Mouse (Mus musculus): Measurements from ENCODE around the gene Zfp110.
"Not testable (repeated sequence)": the region's sequence is repeated elsewhere in the genome, so short reads cannot be mapped to it uniquely, and the experiment has no call there.

Zfp110 gene

DNA sequence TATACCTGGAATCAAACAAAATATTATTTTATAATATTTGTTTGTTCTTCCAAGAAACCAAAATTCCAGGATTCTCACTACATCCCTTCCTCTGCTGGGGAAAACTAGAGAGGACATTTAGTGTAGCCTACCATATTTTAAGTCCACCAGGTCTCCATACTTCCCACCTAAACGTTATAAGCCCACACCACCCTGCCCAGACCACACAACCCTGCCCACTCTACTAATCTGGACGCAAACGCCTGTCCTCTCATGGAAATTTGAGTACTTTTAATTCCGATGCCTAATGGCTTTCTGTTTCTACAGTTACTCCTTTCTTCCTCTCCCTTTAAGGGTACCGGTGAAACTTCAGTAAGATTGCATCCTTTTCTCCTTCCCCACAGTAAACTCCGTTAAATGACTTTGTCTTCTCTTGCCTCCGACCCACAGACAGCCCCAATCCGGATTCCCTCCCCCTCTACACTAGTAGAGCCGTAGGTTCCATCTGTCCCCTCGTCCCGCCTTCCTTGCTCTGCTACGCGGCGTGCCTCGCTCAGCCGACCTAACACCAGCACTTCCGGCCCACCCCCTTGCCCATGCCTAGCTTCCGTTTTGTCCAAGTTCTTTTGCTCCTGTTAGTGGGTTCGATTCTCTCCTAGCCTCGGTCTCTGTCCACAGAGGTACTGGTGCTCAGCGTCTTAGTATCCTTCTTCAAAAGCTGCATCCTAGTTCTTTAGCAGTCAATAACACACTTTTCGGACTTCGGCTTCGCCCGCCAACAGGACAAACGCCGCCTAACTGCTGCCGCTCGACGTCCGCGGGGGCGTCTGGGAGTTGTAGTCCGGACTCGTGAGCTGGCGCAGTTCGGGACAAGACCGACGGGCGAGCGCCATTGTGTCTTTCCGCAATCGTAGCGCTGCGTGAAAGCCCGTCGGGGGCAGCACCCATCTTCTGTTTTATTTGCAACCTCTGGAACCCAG is at the start of gene Zfp110:
Gene Zfp110, plus strand, starts transcription at position 600 of the 959 bp plus-strand sequence.
- CTCF ChIA-PET: no interaction called here

DNA sequence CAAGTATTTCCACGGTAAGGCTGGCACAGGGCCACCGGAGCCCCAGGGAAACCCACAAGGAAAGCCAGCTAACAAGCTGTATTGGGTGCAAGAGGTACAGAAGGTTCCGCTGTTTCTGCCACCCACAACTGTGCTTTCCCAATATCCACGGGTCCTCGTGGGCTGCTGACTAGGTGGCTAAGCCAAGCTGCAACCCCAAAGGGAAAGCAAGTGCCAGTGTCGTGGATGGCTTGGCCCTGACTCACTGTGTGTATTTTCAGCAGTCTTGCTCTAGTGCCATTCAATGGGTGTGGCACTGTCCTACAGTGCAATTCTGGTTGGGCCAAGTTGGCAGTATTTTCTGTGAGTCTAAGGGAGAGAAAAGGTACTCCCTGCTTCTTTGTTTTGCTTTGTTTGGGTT is 47.2 kb upstream of the Zfp110 start:
- CTCF ChIA-PET: no interaction called here

DNA sequence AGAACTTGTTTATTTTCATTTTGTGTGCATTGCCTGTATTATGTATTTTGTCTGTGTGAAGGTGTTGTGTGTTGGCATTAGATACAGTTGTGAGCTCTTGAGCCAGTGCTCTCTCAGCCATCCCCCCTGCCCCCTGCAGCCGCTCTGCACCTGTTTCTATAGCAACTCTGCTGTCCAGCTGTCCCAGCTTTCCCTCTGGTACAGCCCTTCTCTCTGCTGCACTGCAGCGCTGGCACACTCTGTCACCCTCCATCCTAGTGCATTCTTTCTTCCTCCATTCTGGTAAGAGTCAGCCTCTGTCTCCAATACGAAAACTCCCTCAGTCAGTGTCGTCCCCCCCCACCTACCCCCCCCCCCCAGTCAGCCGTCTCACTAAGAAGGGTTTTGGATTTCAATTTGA is 46.5 kb upstream of the Zfp110 start:
- CTCF ChIA-PET: no interaction called here

DNA sequence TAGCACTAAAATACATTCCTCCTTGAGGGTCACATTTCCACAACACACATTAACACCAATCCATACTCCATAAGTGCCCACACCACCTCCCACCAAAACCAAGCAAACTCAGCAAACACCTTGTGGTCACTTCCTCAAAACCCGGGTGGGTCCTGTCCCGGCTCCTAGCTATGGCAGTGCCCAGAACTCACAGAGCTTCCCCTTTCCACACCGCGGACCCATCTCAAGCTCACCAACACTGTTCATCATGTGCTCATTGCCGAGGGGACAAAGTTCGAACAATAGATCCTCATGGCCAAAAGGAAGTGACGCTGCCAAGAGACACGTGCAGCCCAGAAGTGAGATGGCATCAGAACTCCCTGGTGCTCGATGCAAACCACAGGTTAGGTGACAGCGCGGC is 41.9 kb upstream of the Zfp110 start:
- CTCF ChIA-PET: not testable (repeated sequence)

DNA sequence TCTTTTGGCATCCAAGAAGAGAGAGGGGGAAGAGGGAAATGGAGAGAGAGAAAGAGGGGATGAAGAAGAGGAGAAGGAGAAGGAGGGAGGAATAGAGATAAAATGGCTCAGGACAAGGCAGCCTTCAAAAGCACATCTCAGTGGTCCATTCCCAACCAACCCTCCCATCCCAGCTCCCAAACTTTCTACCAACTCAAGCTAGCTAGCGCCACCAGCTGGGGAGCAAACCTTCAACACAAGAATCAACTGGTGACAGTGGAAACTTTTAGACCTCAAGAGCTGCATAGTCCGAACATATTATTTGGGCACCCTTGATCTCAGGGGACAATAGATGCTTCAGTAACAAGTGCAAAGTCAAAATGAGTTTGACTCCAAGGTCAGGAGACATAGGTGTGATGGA is 36.6 kb upstream of the Zfp110 start:
- CTCF ChIA-PET: no interaction called here

DNA sequence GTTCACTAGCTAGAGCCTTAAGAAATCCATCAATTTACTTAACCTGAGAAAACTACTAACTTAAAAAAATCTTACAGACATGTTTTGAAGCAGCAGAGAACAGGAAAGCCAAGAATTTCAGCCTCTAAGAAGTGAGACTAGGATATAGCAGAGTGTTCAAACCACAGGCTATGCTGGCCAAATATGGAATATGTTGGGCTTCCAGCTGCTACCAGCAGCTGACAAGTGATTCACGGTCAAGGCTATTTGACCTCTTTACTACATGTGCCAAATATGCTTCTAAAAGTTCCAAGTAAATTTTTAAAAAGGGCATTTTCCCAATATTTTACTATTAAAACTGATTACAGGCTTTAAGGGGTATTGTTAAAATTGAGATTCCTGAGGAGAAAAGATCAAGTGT is 35.0 kb upstream of the Zfp110 start:
- CTCF ChIA-PET: no interaction called here

DNA sequence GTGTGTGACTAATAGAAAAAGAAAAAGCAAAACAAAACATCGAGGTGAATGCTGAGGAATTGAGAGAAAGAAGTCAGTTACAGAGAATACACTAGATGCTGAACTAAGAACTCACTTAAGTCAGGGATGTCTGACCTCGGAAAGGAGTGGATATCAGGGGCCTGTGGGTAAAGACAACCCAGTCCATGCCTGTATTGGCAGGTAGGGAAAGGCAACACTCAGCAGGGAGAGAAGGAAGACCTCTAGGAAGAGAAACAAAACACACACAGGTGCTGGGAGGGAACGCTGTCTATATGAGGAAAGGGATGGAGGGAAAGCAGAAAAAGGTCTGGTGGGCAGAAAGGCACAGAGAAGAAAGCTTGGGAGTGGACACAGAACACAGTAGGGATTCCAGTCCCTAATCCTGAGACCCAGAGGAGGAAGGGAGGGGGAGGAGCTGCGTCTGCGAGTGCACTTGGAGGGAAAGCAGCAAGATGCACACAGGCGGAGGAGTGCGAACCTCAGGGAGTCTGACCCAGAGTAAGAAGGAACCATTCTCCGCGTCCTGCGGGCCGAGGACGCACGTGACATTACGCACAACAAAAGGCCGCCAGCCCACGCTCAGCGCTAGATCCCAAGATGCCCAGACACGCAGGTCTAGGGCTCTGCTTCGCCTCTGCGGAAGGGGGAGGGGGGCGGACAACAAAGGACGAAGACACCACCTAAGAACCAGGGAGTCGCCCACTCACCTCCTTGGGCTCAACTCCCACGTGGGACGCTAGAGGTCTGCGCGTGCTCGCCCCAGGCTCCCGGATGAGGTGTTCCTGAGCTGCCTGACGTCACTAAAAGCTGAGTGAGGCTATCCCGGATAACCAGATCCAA is 31.5 kb upstream of the Zfp110 start, which contains the start of gene Zscan18:
Gene Zscan18, minus strand, starts transcription at position 770 of the 861 bp plus-strand sequence.
- CTCF ChIA-PET: no interaction called here

DNA sequence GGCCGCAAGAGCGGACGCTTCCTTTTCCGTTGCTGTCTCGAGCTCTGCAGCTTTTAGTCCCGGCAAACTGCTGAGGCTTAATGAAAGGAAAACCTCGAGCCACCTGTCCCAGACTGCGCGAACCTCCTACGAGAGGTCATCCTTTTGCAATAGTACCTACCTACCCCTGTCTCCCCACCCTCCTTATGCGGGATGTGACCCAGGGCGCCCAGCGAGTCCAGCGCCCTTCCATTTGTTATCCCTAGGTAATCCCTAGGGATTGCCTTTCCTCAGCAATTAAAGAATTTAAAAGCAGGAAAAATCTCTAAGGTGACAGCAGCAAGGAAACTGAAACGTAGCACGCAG is 30.9 kb upstream of the Zfp110 start:
- CTCF ChIA-PET: no interaction called here

DNA sequence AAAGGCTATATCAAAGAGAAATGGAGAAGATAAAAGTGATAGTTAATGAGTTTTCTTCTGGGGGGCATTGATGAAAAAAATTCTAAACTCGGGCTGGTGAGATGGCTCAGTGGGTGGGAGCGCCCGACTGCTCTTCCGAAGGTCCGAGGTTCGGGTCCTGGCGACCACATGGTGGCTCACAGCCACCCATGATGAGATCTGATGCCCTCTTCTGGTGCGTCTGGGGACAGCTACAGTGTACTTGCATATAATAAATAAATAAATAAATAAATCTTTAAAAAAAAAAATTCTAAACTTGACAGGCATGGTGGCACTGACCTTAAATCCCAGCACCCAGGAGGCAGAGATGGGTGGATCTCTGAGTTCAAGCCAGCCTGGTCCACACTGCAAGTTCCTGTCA is 19.0 kb upstream of the Zfp110 start:
- CTCF ChIA-PET: no interaction called here

DNA sequence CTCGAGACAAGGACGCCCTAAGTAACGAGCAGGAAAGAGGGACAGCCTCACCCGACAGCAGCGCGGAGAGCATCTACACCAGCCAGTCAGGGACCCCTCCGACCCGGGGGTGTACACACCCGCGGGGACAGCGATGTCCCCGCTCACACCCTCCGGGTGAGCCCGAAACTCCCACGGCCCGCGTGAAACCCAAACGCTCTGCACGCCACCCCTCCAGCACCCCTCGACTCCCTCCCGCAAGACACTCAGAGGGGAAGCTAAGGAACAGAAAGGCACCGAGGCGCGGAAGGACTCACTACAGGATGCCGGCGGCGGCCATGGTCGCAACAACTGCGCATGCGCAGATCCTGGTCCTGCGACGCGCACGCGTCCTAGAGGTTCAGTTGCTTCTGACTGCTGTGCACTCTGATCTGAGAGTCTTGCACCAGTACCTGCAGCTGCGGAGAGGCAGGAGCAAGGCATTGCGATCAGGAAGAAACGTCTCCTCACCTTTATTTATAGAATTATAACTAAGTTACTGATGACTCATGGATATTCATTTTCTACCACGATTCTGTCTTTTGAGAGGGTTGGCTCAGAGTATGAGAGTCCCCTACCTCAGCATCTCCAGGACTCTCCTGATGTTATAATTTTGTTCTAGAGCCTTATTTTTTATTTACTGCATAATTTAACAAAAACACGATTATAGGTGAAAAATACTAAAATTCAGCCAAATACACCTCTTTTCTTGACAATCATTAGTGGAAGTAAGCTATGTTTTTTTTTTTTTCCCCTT is 15.9 kb upstream of the Zfp110 start, which contains the start of gene Zfp329:
Gene Zfp329, minus strand, starts transcription at position 338 of the 775 bp plus-strand sequence.
- CTCF ChIA-PET: interaction anchor here (1.0 kb wide), 1 partner anchor 66 kb away, joined by 4 read pairs; no protein-coding TSS in a partner anchor

DNA sequence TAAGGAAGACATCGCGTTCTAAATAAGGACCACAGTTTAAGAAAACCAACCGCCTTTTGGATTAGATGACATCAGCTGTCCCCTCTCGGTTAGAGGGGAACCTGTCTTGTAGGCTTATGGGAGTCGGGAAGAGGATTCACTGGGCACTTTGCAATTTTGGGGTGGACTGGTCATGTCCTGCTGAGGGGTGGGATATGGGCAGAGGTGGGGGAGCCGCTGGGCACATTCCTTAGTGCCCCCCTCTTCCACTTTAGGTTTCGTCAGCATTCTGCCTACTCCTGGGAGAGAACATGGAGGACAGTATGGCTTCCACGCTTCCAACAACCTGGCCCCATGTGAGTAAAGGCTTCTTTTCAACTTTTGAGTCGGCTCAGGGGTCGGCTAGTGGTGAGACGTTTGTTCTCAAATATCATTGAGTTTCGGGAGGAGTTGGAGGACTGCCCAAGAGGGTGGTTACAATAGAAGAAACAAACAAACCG is 671 bp downstream of the Zfp110 start:
- CTCF ChIA-PET: no interaction called here

DNA sequence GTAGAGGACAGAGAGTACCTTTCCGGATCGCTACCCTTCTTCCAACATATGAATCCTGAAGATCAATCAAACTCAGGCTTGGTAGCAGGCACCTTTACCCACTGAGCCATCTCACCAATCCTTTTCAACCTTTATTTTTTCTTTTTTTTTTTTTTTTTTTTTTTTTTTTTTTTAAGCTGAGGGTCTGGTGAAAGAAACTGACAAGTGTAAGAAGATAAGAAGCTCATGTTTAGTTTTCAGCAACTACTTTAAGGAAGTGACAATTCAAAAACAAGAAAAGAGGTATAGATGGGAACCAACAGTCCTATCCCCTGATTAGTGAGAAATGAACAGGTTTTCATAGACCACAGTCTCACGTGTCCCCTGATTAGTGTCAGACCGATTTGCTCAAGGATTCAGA is 1.2 kb downstream of the Zfp110 start:
- CTCF ChIA-PET: interaction anchor here (0.7 kb wide), 1 partner anchor 192 kb away, joined by 10 read pairs; no protein-coding TSS in a partner anchor

DNA sequence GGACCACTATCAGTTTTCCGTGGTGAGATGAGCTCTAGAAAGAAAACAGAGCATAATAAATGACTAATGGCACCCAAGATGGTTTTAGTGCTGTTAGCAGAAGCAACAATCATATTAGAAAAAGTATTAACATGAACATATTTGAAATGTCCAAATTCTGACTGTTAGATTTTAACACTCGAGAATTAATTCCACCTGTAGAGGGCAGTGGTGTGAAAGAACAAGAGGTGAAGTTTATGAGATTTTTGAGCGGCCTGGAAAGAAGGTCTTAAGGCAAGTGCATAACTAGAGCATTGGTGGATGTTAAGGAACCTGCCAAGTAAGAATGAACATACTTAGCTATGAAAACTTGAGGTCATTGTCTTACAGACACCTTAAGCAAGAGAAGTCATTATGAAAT is 39.7 kb downstream of the Zfp110 start:
- CTCF ChIA-PET: no interaction called here

DNA sequence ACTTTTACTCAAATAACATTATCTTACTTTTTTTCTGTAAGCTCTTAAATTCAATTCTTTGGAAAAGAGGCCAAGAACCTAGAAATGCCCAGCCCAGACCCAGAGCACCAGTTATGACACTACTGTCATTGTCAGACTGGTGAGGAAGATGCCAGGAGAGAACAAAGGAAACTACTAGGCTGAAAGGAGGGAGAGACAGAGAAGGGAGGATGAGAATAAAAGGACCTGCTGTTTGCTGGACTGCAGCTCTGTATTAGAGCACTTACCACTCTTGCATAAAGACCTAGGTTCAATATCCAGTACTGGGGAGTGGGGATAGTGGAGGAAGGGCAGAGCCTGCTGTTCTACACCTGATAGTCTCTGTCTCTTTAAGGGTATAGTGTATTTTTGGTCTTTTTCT is 45.5 kb downstream of the Zfp110 start:
- CTCF ChIA-PET: no interaction called here

DNA sequence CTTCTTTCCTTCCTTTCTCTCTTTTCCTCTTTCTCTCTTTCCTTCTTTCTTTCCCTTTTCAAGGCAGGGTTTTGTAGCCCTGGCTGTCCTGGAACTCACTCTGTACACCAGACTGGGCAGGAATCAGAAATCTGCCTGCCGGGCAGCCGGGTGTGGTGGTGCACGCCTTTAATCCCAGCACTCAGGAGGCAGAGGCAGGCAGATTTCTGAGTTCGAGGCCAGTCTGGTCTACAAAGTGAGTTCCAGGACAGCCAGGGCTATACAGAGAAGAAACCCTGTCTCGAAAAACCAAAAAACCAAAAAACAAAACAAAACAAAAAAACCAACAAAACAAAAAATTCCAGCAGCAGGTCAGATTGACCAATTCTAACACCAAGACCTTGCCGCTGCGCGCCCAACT is 45.9 kb downstream of the Zfp110 start:
- CTCF ChIA-PET: not testable (repeated sequence)

DNA sequence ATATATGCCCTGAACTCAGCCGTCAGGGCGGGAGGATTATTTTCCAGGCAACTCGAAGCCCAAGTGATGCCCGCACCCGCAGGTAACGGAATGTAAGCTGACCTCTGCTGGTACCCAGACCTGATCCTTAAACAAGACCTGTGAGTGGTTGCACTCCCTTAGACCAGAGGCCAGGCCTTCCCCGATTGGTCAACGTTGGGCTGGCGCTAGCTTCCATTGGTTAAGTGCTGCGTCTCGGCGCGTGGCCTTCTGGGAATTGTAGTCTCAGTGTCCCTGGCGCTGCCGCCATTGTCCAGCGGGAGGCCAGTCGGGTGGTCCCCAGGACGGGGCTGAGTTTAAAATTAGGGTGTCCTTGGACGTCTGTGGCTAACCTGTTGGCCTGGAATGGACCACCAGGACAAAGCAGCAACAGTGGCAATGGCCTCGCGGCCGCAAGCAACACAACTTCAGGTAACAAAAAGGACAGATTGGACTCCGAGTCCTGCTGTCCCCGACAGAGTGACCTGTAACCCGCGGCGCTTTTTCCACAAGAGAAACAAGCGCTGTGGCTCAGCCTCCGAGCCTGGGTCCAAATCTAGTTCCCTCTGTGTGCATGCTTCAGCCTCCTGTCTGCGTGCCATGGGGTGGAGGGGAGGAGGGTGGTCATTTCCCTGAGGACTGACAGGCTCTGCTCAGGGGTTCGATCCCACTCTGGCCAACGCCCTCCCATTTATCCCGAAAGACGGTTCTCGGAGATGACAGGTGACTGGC is 46.5 kb downstream of the Zfp110 start, which contains the start of gene Zfp128:
Gene Zfp128, plus strand, starts transcription at position 267 of the 750 bp plus-strand sequence.
- CTCF ChIA-PET: no interaction called here

DNA sequence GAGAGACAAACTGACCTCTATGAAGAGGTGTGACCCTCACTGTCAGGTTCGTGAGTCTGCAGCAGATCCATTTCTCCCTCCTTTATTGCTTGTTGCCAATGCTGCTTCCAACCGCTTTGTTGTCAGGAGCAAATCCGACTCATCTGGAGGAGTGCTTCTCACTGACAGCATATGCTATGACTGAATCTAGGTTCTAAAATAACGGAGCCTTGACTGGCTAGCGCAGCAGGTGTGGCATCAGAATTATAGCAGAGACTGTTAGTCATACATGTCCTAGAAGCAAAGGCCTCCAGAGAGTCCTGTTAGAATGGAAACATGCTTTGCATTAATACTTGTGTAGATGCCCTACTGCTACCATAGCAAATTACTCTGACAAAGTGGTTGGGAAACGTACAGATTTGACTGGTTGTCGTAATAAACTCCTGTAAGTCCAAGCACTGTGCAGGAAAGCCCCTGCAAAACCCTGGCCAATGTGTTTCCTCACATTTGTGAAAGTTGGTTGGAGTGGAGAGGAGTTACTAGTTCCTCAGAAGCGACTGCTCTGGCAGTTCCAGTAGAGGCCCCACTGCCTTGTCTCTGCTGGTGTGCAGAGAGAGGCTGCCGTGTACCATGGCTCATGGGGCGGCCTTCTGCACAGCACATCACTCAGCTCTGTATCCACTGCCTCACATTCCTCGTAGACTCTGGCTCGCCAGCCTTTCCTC is 52.2 kb downstream of the Zfp110 start:
- CTCF ChIA-PET: no interaction called here

DNA sequence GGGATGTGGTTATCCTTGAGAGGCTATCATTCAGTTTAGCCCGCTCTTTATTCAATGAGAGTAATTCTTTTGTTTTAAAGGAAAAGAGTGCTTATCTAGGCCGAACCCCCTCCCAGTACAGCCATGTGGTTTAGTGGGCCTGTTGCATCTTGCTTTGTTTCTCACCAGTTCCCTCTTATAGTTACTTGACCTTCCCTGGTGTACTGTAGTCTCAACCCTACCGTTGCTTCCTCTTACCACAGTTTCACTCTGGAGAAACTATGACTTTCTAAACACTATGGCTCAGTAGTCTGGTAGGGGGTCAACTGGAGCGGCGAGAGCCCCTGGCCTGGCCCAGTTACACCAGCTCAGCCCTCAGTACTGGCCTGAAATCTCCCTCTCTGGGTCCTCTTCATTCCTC is 53.0 kb downstream of the Zfp110 start:
- CTCF ChIA-PET: no interaction called here

DNA sequence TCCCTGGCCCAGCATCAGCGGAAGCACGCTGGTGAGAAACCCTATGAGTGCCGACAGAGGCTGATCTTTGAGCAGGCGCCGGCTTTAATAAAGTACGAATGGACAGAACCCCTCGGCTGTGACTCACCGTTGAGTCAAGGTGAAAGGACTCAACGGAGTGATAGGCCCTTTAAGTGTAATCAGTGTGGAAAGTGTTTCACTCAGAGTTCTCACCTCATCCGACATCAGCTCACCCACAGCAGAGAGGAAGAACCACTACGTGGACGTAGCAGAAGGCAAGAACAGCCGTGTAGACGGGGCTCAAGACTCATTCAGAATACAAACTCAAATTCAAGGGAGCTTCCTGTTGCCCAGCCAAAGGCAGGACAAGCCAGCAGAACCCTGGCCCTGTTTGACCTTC is 56.4 kb downstream of the Zfp110 start:
- CTCF ChIA-PET: no interaction called here

DNA sequence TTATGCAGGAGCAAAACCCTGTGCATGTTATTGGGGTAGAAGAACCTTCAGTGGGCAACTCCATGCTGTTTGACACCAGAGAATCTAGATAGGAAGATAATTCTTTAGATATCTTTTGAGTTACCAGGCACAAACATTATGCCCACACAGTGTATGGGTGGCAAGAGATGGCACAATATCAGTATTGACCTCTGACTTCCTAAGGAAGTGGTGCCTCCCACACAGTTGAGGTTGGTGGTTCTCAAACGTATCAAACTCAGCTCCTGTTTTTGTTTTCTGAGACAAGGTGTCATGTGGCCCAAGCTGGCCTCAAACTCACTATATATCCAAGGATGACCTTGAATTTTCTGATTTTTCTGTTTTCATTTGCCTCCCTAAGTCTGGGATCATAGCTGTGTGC is 56.8 kb downstream of the Zfp110 start:
- CTCF ChIA-PET: no interaction called here

All from spleen, embryonic (tissue).